In genomic region chr9:41148600-41148999, GRCm38 (mm10) we compare ENCODE assay signal across 12 mouse cellular contexts. TPM values are rescaled to one million over a fixed set of nuclear protein-coding genes. Genes with fewer than 3 reads are reported as not detected.
DNase-seq lines count a peak whose midpoint lies in the region; ATAC-seq and TF ChIP-seq lines count a peak whose summit lies in the region.
"Had no signal": no experiment of that assay in that cellular context is flagged by ENCODE, and none has a peak within 500 bp of the region (broad histone marks: within the 10 kb centered on the region; RNA-seq: fewer than 3 reads in every experiment).

No protein-coding gene starts in this region.

- H3K9me3 ChIP-seq in forebrain, postnatal 0 days (ENCODE audit: low read length) = no peaks in the 10 kb centered on the region
- H3K9me3 ChIP-seq in forebrain, embryonic 12.5 days = no peaks in the 10 kb centered on the region

- no peaks in the 10 kb centered on the region for H3K36me3 ChIP-seq in forebrain, postnatal 0 days (ENCODE audit: insufficient read depth)
- H3K36me3 ChIP-seq in forebrain, embryonic 12.5 days (replicated peaks) = no peaks in the 10 kb centered on the region

- no peak overlapping the region for H3K27ac ChIP-seq in forebrain, postnatal 0 days (ENCODE audit: low read depth, low read length)
- H3K27ac ChIP-seq in forebrain, embryonic 12.5 days = no peak overlapping the region

- H3K4me1 ChIP-seq in forebrain, postnatal 0 days (ENCODE audit: insufficient read depth) = peaks cover 22% of the 10 kb centered on the region
- H3K4me1 ChIP-seq in forebrain, embryonic 12.5 days = peaks cover 23% of the 10 kb centered on the region

- no peak overlapping the region for H3K9ac ChIP-seq in forebrain, postnatal 0 days
- no peak overlapping the region for H3K9ac ChIP-seq in forebrain, embryonic 12.5 days

- no peak overlapping the region for H3K4me2 ChIP-seq in forebrain, postnatal 0 days (ENCODE audit: low read depth)
- no peak overlapping the region for H3K4me2 ChIP-seq in forebrain, embryonic 12.5 days

- H3K4me3 ChIP-seq in forebrain, postnatal 0 days (ENCODE audit: low read depth, low read length) = no peak overlapping the region
- no peak overlapping the region for H3K4me3 ChIP-seq in forebrain, embryonic 12.5 days (replicated peaks)

- WGBS in forebrain, postnatal 0 days = 50% methylated on average over 7 of the region's 7 CpGs
- 83% methylated on average over 7 of the region's 7 CpGs for WGBS in forebrain, embryonic 12.5 days

- peak; percentile 23; the same call in 1 of the 2 replicates for TF ChIP-seq CTCF in forebrain, postnatal 0 days (IDR thresholded peaks at IDR 0.05; ENCODE audit: low read depth)

- H3K27me3 ChIP-seq in forebrain, postnatal 0 days (ENCODE audit: insufficient read depth, low read length) = no peaks in the 10 kb centered on the region
- no peaks in the 10 kb centered on the region for H3K27me3 ChIP-seq in forebrain, embryonic 12.5 days

- peak; percentile 24; the same call in 1 of the 2 replicates for ATAC-seq in forebrain, postnatal 0 days
- no peak for ATAC-seq in forebrain, embryonic 12.5 days (ENCODE audit: low FRiP score)

- DNase-seq in forebrain, postnatal 0 days = peak; percentile 35
- DNase-seq in layer of hippocampus, postnatal 14 days (ENCODE audit: low spot score in 2 of 2) = peak; percentile 60 to 65
- DNase-seq in layer of hippocampus, adult 11-12 months (ENCODE audit: low spot score) = no peak
- peak; percentile 82 for DNase-seq in cerebellum, adult 11-12 months
- DNase-seq in cerebellum, postnatal 4 days (ENCODE audit: low spot score in 2 of 2) = peak; percentile 53 to 78
- no peak for DNase-seq in kidney, postnatal 10 days
- DNase-seq in adrenal gland, adult 2 months = no peak
- DNase-seq: gastrocnemius, postnatal 36 days; kidney, postnatal 14 days; lung, adult 18-20 months; thymus, adult 2 months had no signal

RNA-seq across cellular contexts. Expression of gene Ubash3b, which starts 12.9 kb away (rescaled TPM):
- total RNA-seq in forebrain, postnatal 0 days (2014; rRNA removed) = 17.8 and 23.8 TPM in 2 replicates
- 17.1 and 25.4 TPM in 2 replicates for polyA plus RNA-seq in forebrain, postnatal 0 days (2015; fragmentation: Nextera tagmentation; extraction: Ambion mirVana)
- 8.1 and 9.9 TPM in 2 replicates for polyA plus RNA-seq in forebrain, embryonic 12.5 days (2016; fragmentation: Nextera tagmentation; extraction: Ambion mirVana)
- total RNA-seq in layer of hippocampus, postnatal 14 days (2021) = 10 to 100 TPM; 29.0 to 30.4 TPM
- 1 to 10 TPM; 1.9 to 2.5 TPM for total RNA-seq in adrenal gland, adult 2 months (2021)
- 1.1 and 2.1 TPM in 2 replicates for polyA plus RNA-seq in adrenal gland, adult 2 months (2012; rRNA removed)

Comparison
In these comparisons a context has a peak if more than half of its experiments do, and no peak if none do; other contexts are left out.
1. DNase-seq: peak in forebrain, postnatal 0 days (single experiment), layer of hippocampus, postnatal 14 days (2 of 2), cerebellum, adult 11-12 months (single experiment) and cerebellum, postnatal 4 days (2 of 2); none in layer of hippocampus, adult 11-12 months (single experiment), kidney, postnatal 10 days (single experiment) and adrenal gland, adult 2 months (single experiment).